Mouse (Mus musculus) T-cell, adult 2 months (primary cell): ENCODE measurements around the gene Rusc2.

Source experiments
- DNase-seq: peaks from one replicate; pipeline ENCODE4 v3.0.0; 2022; ENCODE audit warnings: low spot score

Gene Rusc2

DNA sequence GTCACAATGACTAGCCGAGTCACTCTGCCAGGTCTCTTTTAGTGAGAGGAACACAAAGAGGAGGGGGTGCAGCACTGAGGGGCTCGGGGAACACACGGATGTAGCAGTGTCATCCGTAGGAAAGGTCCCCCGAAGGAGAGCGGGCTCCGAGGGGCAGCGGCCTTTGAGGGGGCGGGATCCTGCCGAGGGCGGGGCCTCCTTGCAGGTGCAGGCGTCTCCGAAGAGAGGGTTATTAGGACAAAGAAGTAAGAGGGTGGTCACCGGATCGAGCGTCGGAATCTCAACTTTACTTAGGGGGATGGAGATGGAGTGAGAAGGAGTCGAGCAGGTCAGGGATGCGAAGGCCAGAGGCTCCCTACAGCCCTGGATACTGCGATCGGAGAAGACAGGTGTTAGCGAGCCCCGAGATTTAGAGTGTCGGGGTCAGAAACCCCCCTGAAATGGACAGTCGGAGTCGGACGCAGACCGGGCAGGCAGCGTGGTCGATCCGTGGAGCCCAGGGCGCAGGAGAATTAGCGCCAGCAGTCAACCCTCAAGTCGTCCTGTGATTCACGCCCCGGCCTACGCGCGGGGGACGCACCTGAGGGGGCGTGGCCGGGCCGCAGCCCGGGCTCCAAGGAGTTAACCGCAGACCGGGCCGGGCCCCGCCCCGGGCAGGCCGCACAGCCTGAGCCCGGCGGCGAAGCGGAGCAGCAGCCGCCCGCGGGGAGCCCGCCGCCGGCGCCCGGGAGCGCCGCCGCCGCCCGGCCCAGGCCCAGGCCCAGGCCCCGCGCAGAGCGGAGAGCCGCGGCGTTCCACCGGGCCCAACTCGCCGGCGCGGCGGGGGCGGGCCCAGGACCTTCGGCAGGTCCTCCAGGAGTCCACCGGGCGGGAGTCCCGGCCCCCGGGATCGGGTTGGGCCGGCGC lies 60.9 kb downstream of the Rusc2 start:
- DNase-seq: peak; percentile 65

DNA sequence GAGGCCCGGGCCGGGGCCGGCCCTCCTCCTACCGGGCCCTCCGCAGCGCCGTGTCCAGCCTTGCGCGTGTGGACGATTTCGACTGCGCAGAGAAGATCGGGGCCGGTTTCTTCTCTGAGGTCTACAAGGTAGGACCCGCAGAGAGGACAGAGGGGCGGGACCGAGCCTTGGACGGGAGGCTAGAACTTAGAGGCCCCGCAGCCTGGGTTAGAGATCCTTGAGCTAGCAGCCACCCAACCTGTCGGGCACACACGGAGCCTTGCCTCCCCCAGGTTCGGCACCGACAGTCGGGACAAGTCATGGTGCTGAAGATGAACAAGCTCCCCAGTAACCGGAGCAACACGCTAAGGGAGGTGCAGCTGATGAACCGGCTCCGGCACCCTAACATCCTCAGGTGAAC lies 61.7 kb downstream of the Rusc2 start:
- peak; percentile 27 for DNase-seq

DNA sequence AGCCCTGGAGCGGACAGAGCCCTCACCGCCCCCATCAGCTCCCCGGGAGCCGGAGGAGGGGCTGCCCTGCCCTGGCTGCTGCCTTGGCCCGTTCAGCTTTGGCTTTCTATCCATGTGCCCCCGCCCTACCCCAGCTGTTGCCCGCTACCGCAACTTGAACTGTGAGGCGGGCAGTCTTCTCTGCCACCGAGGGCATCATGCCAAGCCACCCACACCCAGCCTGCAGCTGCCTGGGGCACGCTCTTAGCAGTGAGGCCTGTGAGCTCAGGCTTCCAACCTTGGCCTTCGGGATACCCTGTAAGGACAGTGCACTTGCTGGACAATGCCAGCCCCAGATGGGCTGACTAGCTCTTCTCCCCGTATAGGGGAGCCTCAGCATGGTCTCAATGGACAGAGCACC lies 65.5 kb downstream of the Rusc2 start:
- DNase-seq: no peak

DNA sequence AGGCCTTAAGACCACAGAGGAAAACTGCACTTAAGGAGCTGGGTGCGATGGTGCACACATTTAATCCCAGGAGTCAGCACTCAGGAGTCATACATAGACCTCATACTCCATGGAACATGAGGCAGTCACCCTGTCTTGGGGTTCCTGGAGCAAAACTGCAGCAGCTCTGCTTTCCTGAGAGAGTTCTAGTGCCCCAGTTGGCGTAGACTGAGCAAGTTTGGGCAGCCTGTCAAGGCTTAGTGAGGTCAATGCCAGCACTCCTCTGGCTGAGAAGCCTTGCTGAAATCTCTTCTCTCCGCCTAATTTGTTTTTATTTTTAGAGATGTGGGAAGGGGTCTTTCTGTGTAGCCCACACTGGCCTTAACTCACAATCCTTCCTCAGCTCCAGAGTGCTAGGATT lies 66.8 kb downstream of the Rusc2 start:
- DNase-seq: no peak

DNA sequence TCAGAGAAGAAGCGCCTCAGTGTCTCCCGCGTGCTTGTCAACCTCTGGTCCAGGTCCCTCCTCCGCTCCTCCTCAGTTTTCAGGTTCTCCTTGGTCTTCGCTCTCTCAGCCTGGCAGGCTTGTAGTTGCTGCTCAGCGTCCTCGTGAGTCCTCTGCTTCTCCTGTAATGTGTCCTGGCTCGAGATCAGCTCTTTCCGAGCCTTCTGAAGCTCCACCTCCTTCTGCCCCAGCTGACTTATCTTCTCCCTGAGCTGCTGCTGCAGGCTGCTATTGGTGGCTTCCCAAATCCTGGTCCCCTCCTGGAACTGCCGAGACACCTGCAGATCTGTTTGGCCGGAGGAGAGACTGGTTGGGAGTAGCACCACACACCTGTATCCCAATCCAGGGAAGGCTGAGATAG lies 70.5 kb downstream of the Rusc2 start:
- no peak for DNase-seq

DNA sequence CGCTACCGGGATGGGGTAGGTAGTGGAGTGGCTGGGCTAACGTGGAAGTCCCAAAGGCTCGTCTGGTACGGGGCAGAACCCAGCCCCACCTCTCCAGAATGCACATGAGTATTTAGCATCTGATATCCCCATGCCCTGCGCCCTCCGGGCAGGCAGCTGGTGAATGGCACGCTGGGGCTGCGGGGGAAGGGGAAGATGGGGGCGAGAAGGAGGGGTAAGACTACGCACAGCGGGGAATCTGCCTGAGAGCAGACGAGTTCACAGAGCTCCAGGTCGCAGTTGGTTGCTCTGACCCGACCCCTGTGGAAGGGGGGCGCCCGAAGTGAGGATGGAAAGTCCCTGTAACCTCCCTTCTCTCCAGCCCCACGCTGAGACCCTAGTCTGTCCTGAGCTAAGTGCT lies 71.6 kb downstream of the Rusc2 start:
- no peak for DNase-seq

DNA sequence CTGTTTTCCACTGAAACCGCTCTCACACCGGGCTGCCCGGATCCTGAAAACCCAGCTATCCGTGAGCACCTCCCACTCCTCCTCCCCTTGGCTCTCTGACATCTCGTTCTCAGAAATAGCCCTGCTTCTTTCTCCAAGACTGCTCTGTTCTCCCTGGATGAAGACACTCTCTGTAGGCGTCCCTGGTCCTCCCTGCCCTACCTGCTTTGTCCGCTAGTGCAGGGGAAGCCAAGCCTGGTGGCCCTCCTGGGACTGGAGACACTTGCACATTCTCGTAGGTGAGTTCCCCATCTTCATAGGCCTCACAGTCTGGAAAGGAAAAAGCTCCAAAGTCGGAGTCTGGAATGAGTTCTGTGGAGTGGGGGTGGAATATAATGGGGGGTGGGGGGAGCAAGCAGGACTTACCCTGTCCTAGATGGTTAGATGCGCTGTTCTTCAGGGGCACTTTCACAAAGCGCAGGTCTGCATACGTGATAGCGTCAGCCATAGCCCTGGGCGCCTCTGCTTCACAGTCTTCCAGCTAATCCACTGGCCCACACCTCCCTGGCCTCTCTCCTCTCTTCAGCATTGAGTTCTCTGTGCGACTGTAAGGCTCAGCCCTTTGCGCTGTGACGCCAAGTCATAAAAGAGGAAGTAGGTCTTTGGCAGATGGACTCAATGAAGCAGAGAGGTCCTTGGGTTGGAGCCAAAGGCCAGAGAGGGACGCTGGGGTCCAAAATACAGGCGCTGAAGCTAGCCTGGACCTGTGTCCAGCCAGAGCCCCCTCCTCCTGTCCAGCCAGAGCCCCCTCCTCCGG lies 72.5 kb downstream of the Rusc2 start, which contains the start of gene Cd72:
Gene Cd72 (minus strand): TSS at position 588 of the 796 bp plus-strand sequence.
- no peak for DNase-seq

DNA sequence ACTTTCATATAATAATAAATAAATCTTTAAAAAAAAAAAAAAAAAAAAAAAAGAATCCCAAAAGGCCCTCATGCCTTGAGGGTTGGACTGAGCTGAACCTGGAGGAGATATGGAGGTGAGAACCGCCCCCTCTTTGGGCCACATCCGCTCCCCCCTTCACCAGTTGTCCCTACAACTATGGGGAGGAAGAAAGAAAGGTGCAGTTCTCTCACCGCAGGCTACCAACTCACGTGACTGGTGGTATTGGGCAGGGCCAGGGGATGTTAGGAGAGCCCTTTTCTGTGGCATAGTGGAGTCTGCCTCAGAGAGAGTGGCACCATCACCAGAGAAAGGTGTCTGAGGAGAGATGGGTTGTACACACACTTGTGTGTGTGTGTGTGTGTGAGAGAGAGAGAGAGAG lies 74.7 kb downstream of the Rusc2 start:
- DNase-seq: peak; percentile 88

DNA sequence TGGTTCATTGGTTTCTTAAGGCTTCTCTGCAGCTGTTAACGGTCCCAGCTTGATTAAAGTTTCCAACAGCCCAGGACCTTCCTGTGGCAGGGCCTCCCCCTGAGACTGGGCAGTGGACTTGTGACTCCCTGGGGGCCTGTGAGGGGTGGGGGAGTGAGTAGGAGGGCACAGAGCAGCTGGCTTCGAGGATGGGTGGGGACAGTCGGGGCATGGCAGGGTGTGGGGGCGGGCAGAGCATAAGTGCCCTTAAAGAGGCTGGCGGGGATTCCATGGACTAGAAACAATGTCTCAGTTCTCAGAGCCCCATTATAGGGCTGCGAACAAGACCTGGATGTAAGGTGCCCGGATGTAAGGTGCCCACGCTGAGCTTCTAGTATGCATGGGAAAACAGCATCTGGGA lies 75.3 kb downstream of the Rusc2 start:
- DNase-seq: no peak

DNA sequence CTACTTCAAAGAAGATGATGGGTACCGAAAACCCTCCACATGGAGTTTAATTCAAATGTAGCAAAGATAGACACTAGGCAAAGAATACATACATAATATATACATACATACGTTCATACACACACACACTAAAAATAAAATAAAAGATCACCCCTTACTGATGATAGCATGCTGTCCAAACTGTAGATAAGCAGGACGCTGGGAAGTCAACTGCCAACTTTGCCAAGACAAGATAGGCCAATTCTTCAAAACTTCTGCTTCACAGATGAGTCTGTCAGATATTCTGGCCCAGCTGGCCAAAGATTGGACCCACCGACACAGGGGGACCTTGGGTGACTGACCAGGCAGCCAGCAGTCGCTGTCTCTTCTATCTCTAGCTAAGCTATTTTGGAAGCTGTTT lies 81.3 kb downstream of the Rusc2 start:
- DNase-seq: no peak

DNA sequence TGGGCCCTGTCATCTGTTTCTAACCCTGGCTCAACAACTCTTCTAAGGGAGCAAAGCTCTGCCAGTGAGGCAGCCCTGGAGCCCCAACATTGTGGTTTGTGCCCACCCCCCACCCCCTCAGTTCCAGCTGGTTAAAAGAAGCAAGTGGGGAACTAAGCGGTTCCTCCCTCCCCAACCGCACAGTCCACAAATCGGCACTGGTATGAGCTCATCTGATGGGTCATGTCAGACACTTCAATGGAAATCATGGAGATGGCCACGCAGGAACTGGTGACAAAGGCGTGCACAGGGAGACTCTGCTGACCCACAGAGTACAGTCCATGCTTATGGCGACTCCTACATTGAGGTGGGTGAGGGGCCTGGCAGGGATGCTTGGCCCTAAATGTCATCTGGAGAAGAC lies 84.2 kb downstream of the Rusc2 start:
- no peak for DNase-seq

DNA sequence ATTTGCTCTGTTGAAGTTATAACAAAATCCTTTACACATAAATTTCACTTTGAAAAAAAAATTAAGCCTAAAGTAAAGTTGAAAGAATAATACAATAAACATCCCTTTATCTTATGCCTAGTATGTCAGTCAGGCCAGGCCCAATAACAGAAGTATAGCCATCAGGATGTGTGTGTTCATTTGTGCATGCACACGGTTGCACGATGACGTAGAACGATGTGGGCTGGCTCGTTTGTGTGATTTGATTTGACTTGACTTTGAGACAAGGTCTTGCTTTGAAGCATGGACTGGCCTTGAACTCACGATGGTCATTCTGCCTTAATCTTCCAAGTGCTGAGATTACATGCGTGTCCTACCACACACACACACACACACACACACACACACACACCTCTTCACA lies 85.1 kb downstream of the Rusc2 start:
- no peak for DNase-seq

DNA sequence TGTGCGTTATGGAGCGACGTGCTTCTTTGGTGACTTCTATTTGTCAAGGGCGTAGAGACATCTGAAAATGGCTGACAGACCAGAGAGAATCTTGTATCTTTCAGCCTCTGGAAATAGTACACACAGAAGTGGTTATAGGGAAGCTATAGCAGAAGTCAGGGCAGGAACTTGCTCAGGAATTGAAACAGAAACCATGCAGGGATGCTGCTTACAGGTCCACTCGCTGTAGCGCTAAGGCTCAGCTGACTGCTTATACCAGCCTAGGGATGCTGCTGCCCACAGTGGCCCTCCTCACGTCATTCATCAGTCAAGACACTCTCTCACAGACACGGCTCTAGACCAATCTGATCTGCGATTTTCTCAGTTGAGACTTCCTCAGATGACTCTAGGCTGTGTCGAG lies 88.5 kb downstream of the Rusc2 start:
- no peak for DNase-seq

DNA sequence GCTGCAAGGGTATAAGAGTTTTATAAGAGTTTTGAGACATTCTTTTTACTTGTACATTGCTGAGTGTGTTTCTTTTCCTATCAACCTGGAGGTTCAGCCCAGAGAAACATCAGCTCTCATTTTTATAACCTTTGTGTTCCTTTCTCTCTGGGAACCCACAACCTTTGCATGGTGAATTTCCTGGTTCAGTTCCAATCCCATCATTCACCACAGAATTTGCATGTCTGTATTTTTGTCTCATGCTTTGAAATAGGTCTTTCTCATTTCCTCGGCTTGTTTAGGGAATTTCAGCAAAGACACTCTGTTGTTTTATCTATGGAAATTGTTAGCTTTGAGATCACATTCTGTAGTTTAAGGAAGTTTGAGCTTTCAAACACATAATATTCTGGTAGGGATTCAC lies 91.9 kb downstream of the Rusc2 start:
- no peak for DNase-seq

DNA sequence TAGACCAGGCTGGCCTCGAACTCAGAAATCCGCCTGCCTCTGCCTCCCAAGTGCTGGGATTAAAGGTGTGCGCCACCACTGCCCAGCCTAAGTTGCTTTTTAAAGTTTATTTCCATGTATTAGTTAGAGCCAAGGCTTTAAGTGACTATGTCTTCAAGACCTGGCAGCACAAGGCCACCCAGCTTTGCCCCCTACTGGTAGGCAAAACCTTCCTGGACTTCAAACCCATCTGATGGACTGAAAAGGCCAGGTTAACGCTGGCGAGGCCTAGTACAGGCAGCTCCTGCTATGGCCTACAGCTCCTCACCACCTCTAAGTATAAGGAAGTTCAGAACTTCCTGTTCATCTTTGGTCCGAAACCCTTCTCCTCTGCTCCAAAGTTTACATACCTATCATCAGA lies 94.8 kb downstream of the Rusc2 start:
- peak; percentile 21 for DNase-seq
